Mouse (Mus musculus) embryonic facial prominence, embryonic 11.5 days (tissue): ENCODE results near the gene Fars2. TPM values are rescaled to one million over a fixed set of nuclear protein-coding genes. Genes with fewer than 3 reads are reported as not detected.

ENCODE experiments used
- ATAC-seq: fragments of 200-750 bp; cut with Nextera tagmentation; replicated peaks from 2 replicates; pipeline ENCODE4 v1.8.0; 2017; ENCODE audit warnings: low read depth; ENCODE audit not compliant: insufficient number of reproducible peaks, low FRiP score, low TSS enrichment
- DNase-seq: peaks from one replicate; pipeline ENCODE4 v3.0.0-alpha.2; 2015; ENCODE audit warnings: low spot score
- H3K27ac ChIP-seq: fragments of 300-500 bp; sonication (generic); replicated peaks from 2 replicates; pipeline ENCODE4 v1.5.1; 2014; ENCODE audit warnings: mild to moderate bottlenecking, low read depth, low read length, control low read depth
- H3K27me3 ChIP-seq: fragments of 300-500 bp; sonication (generic); 2 replicates; pipeline ENCODE4 v1.6.1; 2014; ENCODE audit warnings: mild to moderate bottlenecking, low read length, moderate library complexity, mixed read lengths; ENCODE audit not compliant: control insufficient read depth, insufficient read depth
- H3K36me3 ChIP-seq: fragments of 300-500 bp; sonication (generic); replicated peaks from 2 replicates; pipeline ENCODE4 v1.6.1; 2014; ENCODE audit warnings: low read depth, mild to moderate bottlenecking, low read length, moderate library complexity, mixed read lengths; ENCODE audit not compliant: control insufficient read depth, insufficient read depth
- H3K4me1 ChIP-seq: fragments of 300-500 bp; sonication (generic); 2 replicates; pipeline ENCODE4 v1.6.1; 2014; ENCODE audit warnings: low read length, mixed read lengths; ENCODE audit not compliant: control insufficient read depth, insufficient read depth
- H3K4me2 ChIP-seq: fragments of 300-500 bp; sonication (generic); 2 replicates; pipeline ENCODE4 v1.6.1; 2014; ENCODE audit warnings: low read depth, mild to moderate bottlenecking, control low read depth, low read length, moderate library complexity
- H3K4me3 ChIP-seq: fragments of 300-500 bp; sonication (generic); 2 replicates; pipeline ENCODE4 v1.5.1; 2014; ENCODE audit warnings: low read depth, low read length, control low read depth
- H3K9ac ChIP-seq: fragments of 300-500 bp; sonication (generic); replicated peaks from 2 replicates; pipeline ENCODE4 v1.6.1; 2014; ENCODE audit warnings: mild to moderate bottlenecking, control low read depth, low read length
- H3K9me3 ChIP-seq: fragments of 300-500 bp; sonication (generic); replicated peaks from 2 replicates; pipeline ENCODE4 v1.6.1; 2016; ENCODE audit warnings: mild to moderate bottlenecking, low read length, inconsistent platforms, mixed read lengths; ENCODE audit not compliant: control insufficient read depth
- WGBS: fragments of 180-500 bp; shearing (Covaris S2); extraction: QIAGEN DNeasy Blood & Tissue Kit; methylation state at CpG from one replicate; pipeline ENCODE4 v1.1.7; 2014; 5-methylcytosine and 5-hydroxymethylcytosine counted together
- polyA plus RNA-seq: library from polyadenylated mRNA; unstranded; fragments of >200 nt; fragmentation: Nextera tagmentation; extraction: Ambion mirVana; gene quantifications from 2 replicates; pipeline ENCODE4 v1.2.1, GENCODE M21; 2014

Fars2 gene
- polyA plus RNA-seq, 1 experiment from 2014 or later, result 28.1 TPM

GRCm38 (mm10) chr13:36129360-36130054, 12.3 kb downstream of the Fars2 start:
- 90% methylated on average over 2 of the region's 2 CpGs for WGBS
- no peaks in the 10 kb centered on the region for H3K9me3 ChIP-seq
- H3K4me2 ChIP-seq, result no peak overlapping the region
- no peaks in the 10 kb centered on the region for H3K36me3 ChIP-seq
- no peaks in the 10 kb centered on the region for H3K27me3 ChIP-seq
- ATAC-seq (no peak), DNase-seq (no peak)
- no peak overlapping the region for H3K9ac ChIP-seq
- H3K4me1 ChIP-seq, result no peaks in the 10 kb centered on the region
- no peak overlapping the region for H3K4me3 ChIP-seq
- H3K27ac ChIP-seq, result no peak overlapping the region

- Histone ChIP-seq H3K27ac (no peak overlapping the region), H3K4me3 (no peak overlapping the region), H3K9me3 (no peaks in the 10 kb centered on the region), H3K4me1 (no peaks in the 10 kb centered on the region), H3K4me2 (no peak overlapping the region), H3K27me3 (no peaks in the 10 kb centered on the region), H3K36me3 (no peaks in the 10 kb centered on the region), H3K9ac (no peak overlapping the region)
- 91% methylated on average over 5 of the region's 5 CpGs for WGBS
- ATAC-seq (no peak), DNase-seq (no peak)
Measured at GRCm38 (mm10) chr13:36131401-36131800, 14.2 kb downstream of the Fars2 start.

GRCm38 (mm10) chr13:36131992-36132649, 14.9 kb downstream of the Fars2 start:
- H3K9me3 ChIP-seq, result no peaks in the 10 kb centered on the region
- ATAC-seq (no peak), DNase-seq (no peak)
- WGBS, result 93% methylated on average over 5 of the region's 5 CpGs
- H3K9ac ChIP-seq, result no peak overlapping the region
- H3K36me3 ChIP-seq, result no peaks in the 10 kb centered on the region
- H3K4me3 ChIP-seq, result no peak overlapping the region
- H3K27ac ChIP-seq, result no peak overlapping the region
- H3K27me3 ChIP-seq, result no peaks in the 10 kb centered on the region
- H3K4me1 ChIP-seq, result no peaks in the 10 kb centered on the region
- H3K4me2 ChIP-seq, result no peak overlapping the region

GRCm38 (mm10) chr13:36139703-36140102, 22.5 kb downstream of the Fars2 start:
- Histone ChIP-seq H3K4me3 (no peak overlapping the region), H3K4me2 (no peak overlapping the region), H3K36me3 (no peaks in the 10 kb centered on the region), H3K9ac (no peak overlapping the region), H3K4me1 (no peaks in the 10 kb centered on the region), H3K9me3 (no peaks in the 10 kb centered on the region), H3K27me3 (no peaks in the 10 kb centered on the region), H3K27ac (no peak overlapping the region)
- 86% methylated on average over 5 of the region's 5 CpGs for WGBS
- ATAC-seq, result no peak
- DNase-seq, result no peak

GRCm38 (mm10) chr13:36140247-36141016, 23.2 kb downstream of the Fars2 start:
- ATAC-seq (no peak), DNase-seq (no peak)
- Histone ChIP-seq H3K4me2 (no peak overlapping the region), H3K9ac (no peak overlapping the region), H3K27ac (no peak overlapping the region), H3K9me3 (no peaks in the 10 kb centered on the region), H3K4me1 (no peaks in the 10 kb centered on the region), H3K4me3 (no peak overlapping the region), H3K36me3 (no peaks in the 10 kb centered on the region), H3K27me3 (no peaks in the 10 kb centered on the region)
- WGBS, result 84% methylated on average over 5 of the region's 5 CpGs

GRCm38 (mm10) chr13:36145601-36146000, 28.4 kb downstream of the Fars2 start:
- H3K9ac ChIP-seq, result no peak overlapping the region
- H3K4me1 ChIP-seq, result no peaks in the 10 kb centered on the region
- no peak overlapping the region for H3K4me3 ChIP-seq
- no peaks in the 10 kb centered on the region for H3K27me3 ChIP-seq
- DNase-seq (no peak), ATAC-seq (no peak)
- H3K9me3 ChIP-seq, result no peaks in the 10 kb centered on the region
- 85% methylated on average over 1 of the region's 1 CpGs for WGBS
- no peak overlapping the region for H3K4me2 ChIP-seq
- H3K36me3 ChIP-seq, result no peaks in the 10 kb centered on the region
- no peak overlapping the region for H3K27ac ChIP-seq

GRCm38 (mm10) chr13:36149175-36149939, 32.1 kb downstream of the Fars2 start:
- Histone ChIP-seq H3K4me2 (no peak overlapping the region), H3K27ac (no peak overlapping the region), H3K27me3 (no peaks in the 10 kb centered on the region), H3K4me1 (no peaks in the 10 kb centered on the region), H3K4me3 (no peak overlapping the region), H3K9ac (no peak overlapping the region), H3K36me3 (no peaks in the 10 kb centered on the region), H3K9me3 (no peaks in the 10 kb centered on the region)
- DNase-seq (no peak), ATAC-seq (no peak)
- 57% methylated on average over 6 of the region's 6 CpGs for WGBS
